Mouse (Mus musculus) olfactory bulb, adult 2 months (tissue): ENCODE measurements around the gene Abcf2.

Experiments
- CTCF ChIP-seq: fragments of 200-500 bp; IDR thresholded peaks from 2 replicates; pipeline ENCODE4 v1.5.1; 2012; ENCODE audit warnings: low read depth, mild to moderate bottlenecking, low read length, moderate library complexity; ENCODE audit not compliant: insufficient read depth
- POLR2A ChIP-seq: fragments of 200-500 bp; IDR thresholded peaks from 2 replicates; pipeline ENCODE4 v1.6.1; 2012; ENCODE audit warnings: mild to moderate bottlenecking, low read depth, low read length, moderate library complexity; ENCODE audit not compliant: insufficient read depth

DNA sequence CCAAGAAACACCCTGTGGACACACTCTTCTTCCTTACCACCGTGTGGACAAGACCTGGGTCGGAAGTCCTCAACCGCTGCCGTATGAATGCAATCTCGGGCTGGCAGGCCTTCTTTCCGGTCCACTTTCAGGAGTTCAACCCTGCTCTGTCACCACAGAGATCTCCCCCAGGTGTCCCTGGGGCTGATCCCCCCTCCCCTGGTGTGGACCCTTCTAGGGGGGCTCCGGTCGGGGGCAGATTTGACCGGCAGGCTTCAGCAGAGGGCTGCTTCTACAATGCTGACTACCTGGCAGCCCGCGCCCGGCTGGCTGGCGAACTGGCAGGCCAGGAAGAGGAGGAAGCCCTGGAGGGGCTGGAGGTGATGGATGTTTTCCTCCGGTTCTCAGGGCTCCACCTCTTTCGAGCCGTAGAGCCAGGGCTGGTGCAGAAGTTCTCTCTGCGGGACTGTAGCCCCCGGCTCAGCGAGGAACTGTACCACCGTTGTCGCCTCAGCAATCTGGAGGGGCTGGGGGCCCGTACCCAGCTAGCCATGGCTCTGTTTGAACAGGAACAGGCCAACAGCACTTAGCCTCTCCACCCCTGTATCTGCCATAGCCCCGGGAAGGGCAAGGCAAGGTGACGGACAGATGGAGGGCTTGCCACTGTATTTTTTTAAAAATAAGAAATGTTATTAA, 14.7 kb upstream of the Abcf2 start:
- TF ChIP-seq POLR2A (no peak), CTCF (no peak)
